Mouse (Mus musculus) liver, embryonic 11.5 days (tissue): ENCODE measurements around the gene 4931440F15Rik. TPM values are rescaled to one million over a fixed set of nuclear protein-coding genes. Genes with fewer than 3 reads are reported as not detected.

Experiments used
- ATAC-seq: fragments of 200-750 bp; cut with Nextera tagmentation; replicated peaks from 2 replicates; pipeline ENCODE4 v1.8.0; 2017; ENCODE audit warnings: moderate number of reproducible peaks, mild to moderate bottlenecking, moderate TSS enrichment, moderate library complexity; ENCODE audit not compliant: low FRiP score
- DNase-seq: peaks from one replicate; pipeline ENCODE4 v3.0.0-alpha.2; 2017; ENCODE audit warnings: low spot score
- H3K27ac ChIP-seq: fragments of 300-500 bp; sonication (generic); 2 replicates; pipeline ENCODE4 v1.5.1; 2014; ENCODE audit warnings: mild to moderate bottlenecking, low read depth, low read length, control low read depth
- H3K27me3 ChIP-seq: fragments of 300-500 bp; sonication (generic); replicated peaks from 2 replicates; pipeline ENCODE4 v1.6.1; 2014; ENCODE audit warnings: low read length, mixed read lengths; ENCODE audit not compliant: control insufficient read depth, insufficient read depth
- H3K36me3 ChIP-seq: fragments of 300-500 bp; sonication (generic); 2 replicates; pipeline ENCODE4 v1.6.1; 2014; ENCODE audit warnings: mild to moderate bottlenecking, low read length, moderate library complexity, mixed read lengths; ENCODE audit not compliant: control insufficient read depth, insufficient read depth
- H3K4me1 ChIP-seq: fragments of 300-500 bp; sonication (generic); replicated peaks from 2 replicates; pipeline ENCODE4 v1.6.1; 2014; ENCODE audit warnings: low read length, mixed read lengths; ENCODE audit not compliant: control insufficient read depth, insufficient read depth
- H3K4me2 ChIP-seq: fragments of 300-500 bp; sonication (generic); 2 replicates; pipeline ENCODE4 v1.6.1; 2014; ENCODE audit warnings: mild to moderate bottlenecking, control low read depth, moderate library complexity
- H3K4me3 ChIP-seq: fragments of 300-500 bp; sonication (generic); 2 replicates; pipeline ENCODE4 v1.5.1; 2014; ENCODE audit warnings: low read depth, low read length, control low read depth
- H3K9ac ChIP-seq: fragments of 300-500 bp; sonication (generic); 2 replicates; pipeline ENCODE4 v1.6.1; 2014; ENCODE audit warnings: low read depth, low read length, control low read depth
- H3K9me3 ChIP-seq: fragments of 300-500 bp; sonication (generic); 2 replicates; pipeline ENCODE4 v1.6.1; 2016; ENCODE audit warnings: low read length, inconsistent platforms, mixed read lengths; ENCODE audit not compliant: control insufficient read depth
- WGBS: fragments of 180-500 bp; shearing (Covaris S2); extraction: QIAGEN DNeasy Blood & Tissue Kit; methylation state at CpG from one replicate; pipeline ENCODE4 v1.1.7; 2014; 5-methylcytosine and 5-hydroxymethylcytosine counted together
- polyA plus RNA-seq: library from polyadenylated mRNA; unstranded; fragments of >200 nt; fragmentation: Nextera tagmentation; extraction: Ambion mirVana; gene quantifications from 2 replicates; pipeline ENCODE4 v1.2.1, GENCODE M21; 2014

4931440F15Rik gene
- polyA plus RNA-seq, 1 experiment from 2014 or later, result 0.70 TPM

DNA sequence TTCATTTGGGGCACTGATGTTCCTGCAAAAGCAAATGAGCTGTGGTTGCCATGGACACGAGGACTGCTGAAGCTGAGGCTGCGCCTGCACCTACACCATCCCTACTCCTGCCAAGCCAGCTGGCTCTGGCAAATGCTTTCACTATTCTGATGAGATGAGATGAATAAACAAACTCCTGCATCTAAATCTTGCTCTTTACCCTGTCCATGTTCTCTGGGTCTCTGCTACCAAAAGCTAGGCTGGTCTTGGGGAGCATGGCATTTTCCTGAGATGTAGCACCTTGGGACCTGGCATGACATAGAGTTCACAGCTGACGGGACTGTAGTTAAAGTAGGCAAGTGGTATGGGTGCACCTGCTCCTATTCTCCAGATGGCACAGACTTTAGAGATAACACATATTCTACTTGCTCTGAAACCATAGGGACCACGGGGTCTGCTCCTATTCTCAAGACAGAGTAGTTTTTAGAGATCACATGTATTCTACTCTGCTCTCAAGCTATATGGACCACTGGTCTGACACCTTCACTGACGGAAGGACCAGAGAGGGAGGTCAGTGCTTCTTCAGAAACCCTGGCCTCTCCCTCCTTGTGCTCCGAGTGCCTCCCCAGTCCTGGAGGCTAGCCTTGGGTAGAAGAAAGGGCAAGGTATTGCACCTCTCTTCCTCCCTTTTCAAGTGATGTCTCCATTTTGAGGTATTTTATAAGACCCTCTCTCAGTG is 36.4 kb downstream of the 4931440F15Rik start:
- Histone ChIP-seq H3K4me2 (no peak overlapping the region), H3K4me1 (peaks cover 5% of the 10 kb centered on the region), H3K9me3 (no peaks in the 10 kb centered on the region), H3K27ac (no peak overlapping the region), H3K4me3 (no peak overlapping the region), H3K36me3 (no peaks in the 10 kb centered on the region), H3K9ac (no peak overlapping the region), H3K27me3 (no peaks in the 10 kb centered on the region)
- no peak for ATAC-seq
- DNase-seq, result no peak
- 73% methylated on average over 6 of the region's 6 CpGs for WGBS

DNA sequence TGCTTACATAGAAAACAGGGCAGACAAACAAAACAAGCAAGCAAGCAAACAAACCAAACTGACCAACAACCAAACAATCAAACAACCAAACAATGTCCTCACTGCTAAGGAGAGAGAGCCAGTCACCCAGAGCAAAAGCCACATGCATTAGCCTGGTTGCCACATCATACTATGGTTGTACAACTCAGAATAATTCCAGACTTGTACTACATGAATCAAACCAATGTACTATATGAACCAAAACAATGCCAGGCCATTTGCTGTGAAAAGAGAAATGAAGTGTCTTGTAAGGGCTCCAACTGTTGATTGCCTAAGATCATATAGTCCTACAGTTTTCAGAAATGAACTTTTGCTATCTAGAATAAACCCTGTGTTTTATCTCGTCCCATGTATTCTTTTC is 37.0 kb downstream of the 4931440F15Rik start:
- no peaks in the 10 kb centered on the region for H3K36me3 ChIP-seq
- 41% methylated on average over 1 of the region's 1 CpGs for WGBS
- no peak for DNase-seq
- H3K4me2 ChIP-seq, result no peak overlapping the region
- no peak overlapping the region for H3K27ac ChIP-seq
- no peaks in the 10 kb centered on the region for H3K27me3 ChIP-seq
- H3K9ac ChIP-seq, result no peak overlapping the region
- no peak overlapping the region for H3K4me3 ChIP-seq
- no peak for ATAC-seq
- H3K9me3 ChIP-seq, result no peaks in the 10 kb centered on the region
- H3K4me1 ChIP-seq, result peaks cover 5% of the 10 kb centered on the region

DNA sequence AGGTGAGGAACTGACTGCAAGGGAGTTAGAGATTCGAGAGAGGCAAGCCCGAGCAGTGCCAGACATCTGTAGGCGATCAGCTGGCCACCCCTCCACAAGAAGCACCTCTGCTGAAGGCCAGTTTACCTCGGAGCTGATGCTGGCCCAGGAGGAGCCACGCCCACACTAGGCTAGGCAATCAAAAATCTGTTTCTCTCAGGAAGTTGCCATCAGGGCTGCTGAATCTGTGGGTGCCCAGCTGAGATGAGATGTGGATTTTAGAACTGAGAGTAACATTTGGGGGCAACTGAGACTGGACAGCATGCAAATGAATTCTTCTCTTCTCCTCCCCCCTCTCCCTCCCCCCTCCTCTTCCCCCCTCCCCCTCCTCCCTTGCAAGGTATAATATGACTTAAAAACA is 38.0 kb downstream of the 4931440F15Rik start:
- ATAC-seq (no peak), DNase-seq (no peak)
- Histone ChIP-seq H3K9me3 (no peaks in the 10 kb centered on the region), H3K4me1 (peaks cover 5% of the 10 kb centered on the region), H3K9ac (no peak overlapping the region), H3K27me3 (no peaks in the 10 kb centered on the region), H3K27ac (no peak overlapping the region), H3K36me3 (no peaks in the 10 kb centered on the region), H3K4me3 (no peak overlapping the region), H3K4me2 (no peak overlapping the region)
- WGBS, result 16% methylated on average over 5 of the region's 5 CpGs

- peak; percentile 61 for ATAC-seq
- 59% methylated on average over 6 of the region's 6 CpGs for WGBS
- DNase-seq, result no peak
Measured at GRCm38 (mm10) chr11:29786583-29787219, 38.8 kb downstream of the 4931440F15Rik start.

DNA sequence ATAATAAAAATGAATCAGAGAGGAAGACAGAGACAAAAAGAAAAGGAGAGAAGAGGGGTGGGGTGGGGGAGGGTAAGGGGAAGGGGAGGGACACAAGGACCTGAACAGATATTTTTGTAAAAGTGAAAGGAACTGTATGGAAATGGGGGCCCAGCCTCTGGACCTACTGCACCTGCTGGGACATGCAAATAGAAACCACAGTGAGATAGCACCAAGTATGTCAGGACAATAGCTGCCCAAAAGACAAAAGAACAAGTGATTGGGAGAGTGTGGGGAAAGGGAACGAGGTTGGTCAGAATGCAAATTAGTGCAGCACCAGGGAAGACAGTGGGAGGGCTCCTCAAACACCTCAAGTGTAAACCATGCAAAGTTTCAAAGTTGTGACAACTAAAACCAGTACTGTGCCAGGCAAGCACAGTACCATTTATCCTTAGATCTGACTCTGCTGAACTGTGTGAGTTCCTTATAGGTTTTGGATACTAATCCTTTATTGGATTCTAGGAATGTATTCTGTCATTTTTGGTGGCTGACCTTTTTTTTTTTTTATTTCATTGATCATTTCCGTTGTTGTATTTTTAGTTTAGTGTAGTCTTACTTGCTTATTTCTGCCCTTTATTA is 46.0 kb downstream of the 4931440F15Rik start:
- Histone ChIP-seq H3K4me1 (0 out of 2 replicates have a peak, but pooled peaks cover 3% of the 10 kb centered on the region), H3K4me2 (no peak overlapping the region), H3K27me3 (no peaks in the 10 kb centered on the region), H3K9me3 (no peaks in the 10 kb centered on the region), H3K9ac (no peak overlapping the region), H3K36me3 (no peaks in the 10 kb centered on the region), H3K4me3 (no peak overlapping the region), H3K27ac (no peak overlapping the region)
- 58% methylated on average over 2 of the region's 2 CpGs for WGBS
- DNase-seq (no peak), ATAC-seq (no peak)

More at GRCm38 (mm10) chr11:29786583-29787219, 38.8 kb downstream of the 4931440F15Rik start:
- H3K9me3 ChIP-seq, result no peaks in the 10 kb centered on the region
- no peak overlapping the region for H3K4me3 ChIP-seq
- no peak overlapping the region for H3K4me2 ChIP-seq
- H3K27ac ChIP-seq, result no peak overlapping the region
- no peaks in the 10 kb centered on the region for H3K27me3 ChIP-seq
- peaks cover 5% of the 10 kb centered on the region for H3K4me1 ChIP-seq
- H3K9ac ChIP-seq, result no peak overlapping the region
- H3K36me3 ChIP-seq, result no peaks in the 10 kb centered on the region

GRCm38 (mm10) chr11:29778936-29779335 is 46.5 kb downstream of the 4931440F15Rik start:
- Histone ChIP-seq H3K36me3 (no peaks in the 10 kb centered on the region), H3K27ac (no peak overlapping the region), H3K27me3 (no peaks in the 10 kb centered on the region), H3K9me3 (no peaks in the 10 kb centered on the region), H3K4me2 (no peak overlapping the region), H3K4me1 (0 out of 2 replicates have a peak, but pooled peaks cover 3% of the 10 kb centered on the region), H3K9ac (no peak overlapping the region), H3K4me3 (no peak overlapping the region)
- DNase-seq (no peak), ATAC-seq (no peak)
- 67% methylated on average over 3 of the region's 3 CpGs for WGBS

GRCm38 (mm10) chr11:29777964-29778363 is 47.5 kb downstream of the 4931440F15Rik start:
- ATAC-seq, result no peak
- no peak overlapping the region for H3K9ac ChIP-seq
- no peak for DNase-seq
- H3K4me2 ChIP-seq, result no peak overlapping the region
- no peak overlapping the region for H3K27ac ChIP-seq
- H3K27me3 ChIP-seq, result no peaks in the 10 kb centered on the region
- no peak overlapping the region for H3K4me3 ChIP-seq
- no peaks in the 10 kb centered on the region for H3K36me3 ChIP-seq
- no peaks in the 10 kb centered on the region for H3K9me3 ChIP-seq
- 0 out of 2 replicates have a peak, but pooled peaks cover 3% of the 10 kb centered on the region for H3K4me1 ChIP-seq

- H3K4me2 ChIP-seq, result no peak overlapping the region
Measured at GRCm38 (mm10) chr11:29774760-29775159, 50.7 kb downstream of the 4931440F15Rik start.

More at GRCm38 (mm10) chr11:29774760-29775159, 50.7 kb downstream of the 4931440F15Rik start:
- DNase-seq (no peak), ATAC-seq (no peak)
- H3K36me3 ChIP-seq, result no peaks in the 10 kb centered on the region
- H3K4me1 ChIP-seq, result 0 out of 2 replicates have a peak, but pooled peaks cover 3% of the 10 kb centered on the region
- WGBS, result 45% methylated on average over 2 of the region's 2 CpGs
- no peak overlapping the region for H3K9ac ChIP-seq
- H3K27me3 ChIP-seq, result no peaks in the 10 kb centered on the region
- H3K27ac ChIP-seq, result no peak overlapping the region; the same call in 1 of the 2 replicates
- H3K4me3 ChIP-seq, result no peak overlapping the region
- H3K9me3 ChIP-seq, result no peaks in the 10 kb centered on the region
